Mouse (Mus musculus) liver, embryonic 12.5 days (tissue): ENCODE measurements around the gene Sptb. TPM values are rescaled to one million over a fixed set of nuclear protein-coding genes. Genes with fewer than 3 reads are reported as not detected.
A peak's percentile ranks its signal among the peaks of the same experiment; 100 is the strongest.

ENCODE experiments used
- ATAC-seq: fragments of 200-750 bp; cut with Nextera tagmentation; 2 replicates; pipeline ENCODE4 v1.8.0; 2017; ENCODE audit warnings: moderate number of reproducible peaks, mild to moderate bottlenecking, moderate library complexity
- H3K27ac ChIP-seq: fragments of 300-500 bp; sonication (generic); 2 replicates; pipeline ENCODE4 v1.5.1; 2016; ENCODE audit warnings: mild to moderate bottlenecking
- H3K27me3 ChIP-seq: fragments of 300-500 bp; sonication (generic); replicated peaks from 2 replicates; pipeline ENCODE4 v1.6.1; 2016; ENCODE audit warnings: mild to moderate bottlenecking, moderate library complexity
- H3K36me3 ChIP-seq: fragments of 300-500 bp; sonication (generic); 2 replicates; pipeline ENCODE4 v1.6.1; 2016; ENCODE audit warnings: mild to moderate bottlenecking, moderate library complexity
- H3K4me1 ChIP-seq: fragments of 300-500 bp; sonication (generic); 2 replicates; pipeline ENCODE4 v1.6.1; 2016
- H3K4me2 ChIP-seq: fragments of 300-500 bp; sonication (generic); 2 replicates; pipeline ENCODE4 v1.6.1; 2016; ENCODE audit warnings: mild to moderate bottlenecking, moderate library complexity
- H3K4me3 ChIP-seq: fragments of 300-500 bp; sonication (generic); 2 replicates; pipeline ENCODE4 v1.5.1; 2016; ENCODE audit warnings: mild to moderate bottlenecking, moderate library complexity
- H3K9ac ChIP-seq: fragments of 300-500 bp; sonication (generic); 2 replicates; pipeline ENCODE4 v1.6.1; 2016; ENCODE audit warnings: mild to moderate bottlenecking, moderate library complexity
- H3K9me3 ChIP-seq: fragments of 300-500 bp; sonication (generic); replicated peaks from 2 replicates; pipeline ENCODE4 v1.6.1; 2016; ENCODE audit warnings: mild to moderate bottlenecking, moderate library complexity
- WGBS: fragments of 180-500 bp; shearing (Covaris S2); methylation state at CpG from one replicate; pipeline ENCODE4 v1.1.7; 2016; ENCODE audit not compliant: insufficient replicate concordance; 5-methylcytosine and 5-hydroxymethylcytosine counted together
- polyA plus RNA-seq: library from polyadenylated mRNA; unstranded; fragments of >200 nt; fragmentation: Nextera tagmentation; extraction: Ambion mirVana; gene quantifications from 2 replicates; pipeline ENCODE4 v1.2.1, GENCODE M21; 2016

Sptb gene
- polyA plus RNA-seq, 1 experiment from 2014 or later: 83.5 TPM

GRCm38 (mm10) chr12:76695773-76696172 is 14.6 kb downstream of the Sptb start:
- no peaks in the 10 kb centered on the region for H3K9me3 ChIP-seq
- ATAC-seq: no peak
- no peaks in the 10 kb centered on the region for H3K27me3 ChIP-seq
- H3K4me1 ChIP-seq: peaks cover 85% of the 10 kb centered on the region
- H3K9ac ChIP-seq: peak overlapping the region; percentile 30; the same call in 1 of the 2 replicates
- no peak overlapping the region for H3K4me3 ChIP-seq
- H3K27ac ChIP-seq: no peak overlapping the region
- peak overlapping the region; percentile 56 for H3K4me2 ChIP-seq
- WGBS: 57% methylated on average over 5 of the region's 5 CpGs
- H3K36me3 ChIP-seq: peaks cover 41% of the 10 kb centered on the region

DNA sequence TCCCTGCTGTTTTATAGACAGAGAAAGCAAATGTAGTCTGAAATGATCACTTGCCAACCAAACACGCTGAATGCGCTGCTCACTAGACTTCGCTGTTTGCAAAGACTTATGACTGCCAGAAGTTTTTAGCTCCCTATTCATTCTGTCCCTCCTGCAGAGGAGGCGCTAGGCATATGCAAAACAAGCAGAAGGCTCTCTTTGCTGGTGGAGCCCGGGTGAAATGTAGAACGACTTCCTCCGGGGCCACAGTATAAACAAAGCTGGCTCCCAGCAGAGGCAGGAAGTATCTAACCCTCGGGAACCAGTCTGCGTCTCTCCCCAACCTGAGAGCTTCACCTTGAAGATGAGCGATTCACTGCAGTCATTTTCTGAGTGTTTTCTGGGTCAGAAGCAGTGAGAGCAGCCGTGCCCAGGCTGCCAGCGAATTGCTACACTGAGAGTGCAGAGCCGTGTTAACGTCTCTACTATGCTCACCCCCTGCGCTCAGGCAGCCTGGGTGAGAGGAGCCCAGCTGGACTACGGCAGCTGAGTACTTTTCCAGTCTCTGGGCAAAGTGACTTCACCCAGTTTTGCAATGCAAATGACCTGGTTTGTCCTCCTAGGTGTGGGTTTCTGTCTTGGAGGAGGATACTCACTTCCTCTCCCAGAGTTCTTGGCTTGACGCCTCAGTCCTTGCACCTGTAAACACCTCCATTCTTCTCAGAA is 15.4 kb downstream of the Sptb start:
- Histone ChIP-seq H3K4me3 (peak overlapping the region; percentile 34; the same call in 1 of the 2 replicates), H3K27ac (peak overlapping the region; percentile 69), H3K9me3 (no peaks in the 10 kb centered on the region), H3K4me1 (peaks cover 85% of the 10 kb centered on the region), H3K36me3 (peaks cover 45% of the 10 kb centered on the region), H3K9ac (peak overlapping the region; percentile 30; the same call in 1 of the 2 replicates), H3K27me3 (no peaks in the 10 kb centered on the region), H3K4me2 (peak overlapping the region; percentile 56)
- ATAC-seq: peak; percentile 40; the same call in 1 of the 2 replicates
- 22% methylated on average over 17 of the region's 17 CpGs for WGBS

- H3K4me1 ChIP-seq: peaks cover 94% of the 10 kb centered on the region
- 0 out of 2 replicates have a peak overlapping the region, but pooled peaks have one; percentile 9 for H3K9ac ChIP-seq
- H3K4me3 ChIP-seq: no peak overlapping the region
- no peaks in the 10 kb centered on the region for H3K27me3 ChIP-seq
- H3K36me3 ChIP-seq: peaks cover 53% of the 10 kb centered on the region
- H3K4me2 ChIP-seq: peak overlapping the region; percentile 9; the same call in 1 of the 2 replicates
- no peaks in the 10 kb centered on the region for H3K9me3 ChIP-seq
- no peak for ATAC-seq
- WGBS: 80% methylated on average over 10 of the region's 10 CpGs
- 0 out of 2 replicates have a peak overlapping the region, but pooled peaks have one; percentile 13 for H3K27ac ChIP-seq
Observed at GRCm38 (mm10) chr12:76687498-76688200, 22.7 kb downstream of the Sptb start.

DNA sequence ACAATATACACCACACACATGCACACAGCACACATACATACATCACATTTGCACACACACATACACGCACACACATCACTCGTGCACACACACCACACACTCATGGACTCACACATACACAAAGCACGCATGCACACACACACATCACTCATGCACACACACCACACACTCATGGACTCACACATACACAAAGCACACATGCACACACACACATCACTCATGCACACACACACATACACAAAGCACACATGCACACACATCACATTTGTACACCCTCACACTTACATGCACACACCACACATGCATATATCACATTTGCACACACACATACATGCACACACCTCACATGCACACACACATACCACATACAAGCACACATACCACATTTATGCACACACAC is 24.7 kb downstream of the Sptb start:
- Histone ChIP-seq H3K4me1 (peaks cover 94% of the 10 kb centered on the region), H3K9me3 (no peaks in the 10 kb centered on the region), H3K27ac (peak overlapping the region; percentile 17; the same call in 1 of the 2 replicates), H3K36me3 (peaks cover 69% of the 10 kb centered on the region), H3K4me3 (no peak overlapping the region), H3K27me3 (no peaks in the 10 kb centered on the region), H3K9ac (0 out of 2 replicates have a peak overlapping the region, but pooled peaks have one; percentile 5), H3K4me2 (peak overlapping the region; percentile 30)
- ATAC-seq: no peak
- WGBS: 96% methylated on average over 3 of the region's 3 CpGs

- H3K4me2 ChIP-seq: peak overlapping the region; percentile 30
- WGBS: 72% methylated on average over 6 of the region's 6 CpGs
Observed at GRCm38 (mm10) chr12:76684493-76684892, 25.9 kb downstream of the Sptb start.

GRCm38 (mm10) chr12:76681937-76682336 is 28.4 kb downstream of the Sptb start:
- Histone ChIP-seq H3K27me3 (no peaks in the 10 kb centered on the region), H3K36me3 (peaks cover 72% of the 10 kb centered on the region), H3K4me1 (peaks cover 100% of the 10 kb centered on the region), H3K27ac (peak overlapping the region; percentile 99), H3K4me2 (peak overlapping the region; percentile 23), H3K9ac (peak overlapping the region; percentile 57), H3K9me3 (no peaks in the 10 kb centered on the region), H3K4me3 (no peak overlapping the region)
- peak; percentile 26; the same call in 1 of the 2 replicates for ATAC-seq

More at GRCm38 (mm10) chr12:76684493-76684892, 25.9 kb downstream of the Sptb start:
- Histone ChIP-seq H3K4me1 (peaks cover 94% of the 10 kb centered on the region), H3K4me3 (no peak overlapping the region), H3K9me3 (no peaks in the 10 kb centered on the region), H3K36me3 (peaks cover 70% of the 10 kb centered on the region), H3K27ac (peak overlapping the region; percentile 99), H3K27me3 (no peaks in the 10 kb centered on the region), H3K9ac (peak overlapping the region; percentile 46)
- ATAC-seq: peak; percentile 53

GRCm38 (mm10) chr12:76677068-76677467 is 33.3 kb downstream of the Sptb start:
- peak overlapping the region; percentile 70 for H3K4me2 ChIP-seq

GRCm38 (mm10) chr12:76676477-76676876 is 33.9 kb downstream of the Sptb start:
- no peaks in the 10 kb centered on the region for H3K9me3 ChIP-seq
- H3K27ac ChIP-seq: peak overlapping the region; percentile 99
- WGBS: 59% methylated on average over 22 of the region's 22 CpGs
- peak overlapping the region; percentile 70 for H3K4me2 ChIP-seq
- peak overlapping the region; percentile 66 for H3K9ac ChIP-seq
- H3K4me1 ChIP-seq: peaks cover 99% of the 10 kb centered on the region
- ATAC-seq: no peak
- peak overlapping the region; percentile 23 for H3K4me3 ChIP-seq
- H3K27me3 ChIP-seq: no peaks in the 10 kb centered on the region
- H3K36me3 ChIP-seq: peaks cover 47% of the 10 kb centered on the region

More at GRCm38 (mm10) chr12:76677068-76677467, 33.3 kb downstream of the Sptb start:
- Histone ChIP-seq H3K9ac (peak overlapping the region; percentile 66), H3K4me1 (peaks cover 99% of the 10 kb centered on the region), H3K27ac (peak overlapping the region; percentile 99), H3K4me3 (no peak overlapping the region), H3K9me3 (no peaks in the 10 kb centered on the region), H3K27me3 (no peaks in the 10 kb centered on the region), H3K36me3 (peaks cover 50% of the 10 kb centered on the region)
- 57% methylated on average over 7 of the region's 7 CpGs for WGBS
- no peak for ATAC-seq

GRCm38 (mm10) chr12:76675364-76675763 is 35.0 kb downstream of the Sptb start:
- peak overlapping the region; percentile 99 for H3K27ac ChIP-seq
- no peak overlapping the region; the same call in 1 of the 2 replicates for H3K4me3 ChIP-seq
- H3K4me2 ChIP-seq: peak overlapping the region; percentile 70
- H3K4me1 ChIP-seq: peaks cover 99% of the 10 kb centered on the region
- no peaks in the 10 kb centered on the region for H3K9me3 ChIP-seq
- ATAC-seq: no peak
- H3K9ac ChIP-seq: peak overlapping the region; percentile 66
- peaks cover 38% of the 10 kb centered on the region for H3K36me3 ChIP-seq
- WGBS: 43% methylated on average over 5 of the region's 5 CpGs
- no peaks in the 10 kb centered on the region for H3K27me3 ChIP-seq

GRCm38 (mm10) chr12:76673794-76674222 is 36.5 kb downstream of the Sptb start:
- H3K27me3 ChIP-seq: no peaks in the 10 kb centered on the region
- H3K36me3 ChIP-seq: peaks cover 33% of the 10 kb centered on the region
- peak; percentile 88 for ATAC-seq
- H3K27ac ChIP-seq: peak overlapping the region; percentile 99
- H3K4me1 ChIP-seq: peaks cover 99% of the 10 kb centered on the region
- peak overlapping the region; percentile 71 for H3K9ac ChIP-seq
- WGBS: 13% methylated on average over 12 of the region's 12 CpGs
- H3K9me3 ChIP-seq: no peaks in the 10 kb centered on the region
- H3K4me3 ChIP-seq: peak overlapping the region; percentile 24; the same call in 1 of the 2 replicates
- peak overlapping the region; percentile 70 for H3K4me2 ChIP-seq

GRCm38 (mm10) chr12:76672008-76672407 is 38.3 kb downstream of the Sptb start:
- ATAC-seq: no peak
- H3K4me1 ChIP-seq: peaks cover 97% of the 10 kb centered on the region
- peak overlapping the region; percentile 94 for H3K27ac ChIP-seq
- H3K4me3 ChIP-seq: no peak overlapping the region
- no peaks in the 10 kb centered on the region for H3K27me3 ChIP-seq
- H3K9me3 ChIP-seq: no peaks in the 10 kb centered on the region
- 65% methylated on average over 8 of the region's 8 CpGs for WGBS
- H3K9ac ChIP-seq: peak overlapping the region; percentile 71
- peak overlapping the region; percentile 70 for H3K4me2 ChIP-seq
- H3K36me3 ChIP-seq: peaks cover 38% of the 10 kb centered on the region
